Mouse (Mus musculus): ENCODE results near the gene Exosc9. TPM values are rescaled to one million over a fixed set of nuclear protein-coding genes. Genes with fewer than 3 reads are reported as not detected.

Exosc9 gene
- total and polyA plus RNA-seq, 3 experiments = 46.0 to 49.4 TPM; not detected in 1

DNA sequence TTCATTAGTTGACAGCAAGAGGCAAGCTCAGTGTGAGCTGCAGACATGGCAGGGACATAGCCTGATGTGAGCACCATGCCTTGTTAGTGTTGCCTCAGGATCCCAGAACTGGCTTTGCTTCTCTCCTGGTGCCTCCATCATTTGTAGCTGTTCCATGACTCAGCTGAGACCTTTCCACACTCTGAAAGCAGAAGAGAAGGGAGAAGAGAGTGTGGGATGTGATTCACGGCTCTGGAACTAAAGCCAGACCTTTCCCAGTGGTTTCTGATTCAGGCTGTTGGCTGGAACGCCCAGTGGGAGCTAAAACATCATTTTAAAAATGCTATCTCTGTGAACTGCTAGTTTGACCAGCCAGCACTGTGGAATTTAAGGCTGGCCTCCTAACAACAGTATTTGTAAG, 11.7 kb upstream of the Exosc9 start:
- H3K36me3 ChIP-seq (ENCODE audit: control insufficient read depth in 1 of 2, insufficient read depth in 2 of 2, low read length in 2 of 2) = no peaks in the 10 kb centered on the region

DNA sequence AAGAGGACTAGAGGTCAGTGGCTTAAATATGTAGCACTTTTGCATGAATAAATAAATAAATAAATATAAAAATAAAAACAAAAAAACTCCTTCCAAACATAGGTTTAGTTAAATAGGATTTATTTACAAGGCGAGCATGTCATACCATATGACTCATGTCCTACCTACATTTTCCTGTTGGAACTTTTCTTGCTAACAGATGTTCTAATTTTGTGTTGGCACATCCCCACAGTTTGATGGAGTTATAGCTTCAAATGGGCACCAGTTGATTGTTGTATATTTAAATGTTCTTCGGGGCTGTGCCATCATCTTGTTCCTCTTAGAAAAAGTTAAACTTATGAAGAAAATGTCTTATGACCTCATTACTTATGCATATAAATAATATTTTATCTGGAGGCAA, 11.0 kb upstream of the Exosc9 start:
- H3K9ac ChIP-seq (ENCODE audit: control insufficient read depth, low read depth, low read length, poor library complexity, severe bottlenecking) = no peak overlapping the region
- H3K79me2 ChIP-seq (ENCODE audit: control insufficient read depth, insufficient read depth, low read length, poor library complexity) = no peaks in the 10 kb centered on the region
- TF ChIP-seq EP300 (IDR thresholded peaks at IDR 0.05; ENCODE audit: low read depth in 1 of 2, low read length in 2 of 2) (no peak), ZMIZ1 (IDR thresholded peaks at IDR 0.05; ENCODE audit: low read depth, low read length) (no peak), SMC3 (IDR thresholded peaks at IDR 0.05; ENCODE audit: low read depth, low read length) (no peak), ETS1 (IDR thresholded peaks at IDR 0.05; ENCODE audit: low read depth, low read length) (no peak), ZC3H11A (IDR thresholded peaks at IDR 0.05; ENCODE audit: low read depth, low read length) (no peak), MXI1 (IDR thresholded peaks at IDR 0.05; ENCODE audit: low read depth, low read length) (no peak), TAL1 (IDR thresholded peaks at IDR 0.05; ENCODE audit: low read length) (no peak)
- H3K36me3 ChIP-seq (ENCODE audit: control insufficient read depth in 1 of 2, insufficient read depth in 2 of 2, low read length in 2 of 2) = no peaks in the 10 kb centered on the region
- H3K27me3 ChIP-seq (ENCODE audit: control insufficient read depth in 1 of 2, insufficient read depth in 2 of 2, low read length in 2 of 2) = peaks cover 8 to 9% of the 10 kb centered on the region in 2 experiments; a peak in 3 of 4 replicates
- H3K4me3 ChIP-seq (ENCODE audit: control insufficient read depth in 1 of 2, insufficient read depth in 1 of 2, low read depth in 2 of 2, low read length in 2 of 2) = no peak overlapping the region
- no peaks in the 10 kb centered on the region for H3K9me3 ChIP-seq (replicated peaks; ENCODE audit: insufficient read depth, low read length)
- DNase-seq (ENCODE audit: low read depth, low spot score) = no peak
- no peaks in the 10 kb centered on the region for H3K4me1 ChIP-seq (ENCODE audit: control insufficient read depth in 1 of 2, insufficient read depth in 2 of 2, low read length in 2 of 2)
- H3K27ac ChIP-seq (ENCODE audit: control insufficient read depth, low read depth, low read length) = no peak overlapping the region

More for the DNA sequence above, 11.7 kb upstream of the Exosc9 start:
- H3K9me3 ChIP-seq (replicated peaks; ENCODE audit: insufficient read depth, low read length) = no peaks in the 10 kb centered on the region
- TF ChIP-seq MYC (IDR thresholded peaks at IDR 0.05; ENCODE audit: low read depth, low read length) (no peak), USF1 (IDR thresholded peaks at IDR 0.05; ENCODE audit: low read depth, low read length) (no peak), MXI1 (IDR thresholded peaks at IDR 0.05; ENCODE audit: low read depth, low read length) (no peak), ELF1 (IDR thresholded peaks at IDR 0.05; ENCODE audit: low read depth, low read length) (no peak), ZC3H11A (IDR thresholded peaks at IDR 0.05; ENCODE audit: low read depth, low read length) (no peak), ZKSCAN1 (IDR thresholded peaks at IDR 0.05; ENCODE audit: low read depth, low read length) (no peak), BHLHE40 (IDR thresholded peaks at IDR 0.05; ENCODE audit: borderline replicate concordance, low read depth, low read length) (no peak), UBTF (IDR thresholded peaks at IDR 0.05; ENCODE audit: borderline replicate concordance, insufficient read depth, low read depth, low read length) (no peak), MAZ (IDR thresholded peaks at IDR 0.05; ENCODE audit: low read depth, low read length) (no peak), JUND (IDR thresholded peaks at IDR 0.05; ENCODE audit: low read depth, low read length) (no peak), MYB (IDR thresholded peaks at IDR 0.05; ENCODE audit: low read depth, low read length) (no peak), ZMIZ1 (IDR thresholded peaks at IDR 0.05; ENCODE audit: low read depth, low read length) (no peak), ZNF384 (IDR thresholded peaks at IDR 0.05; ENCODE audit: low read depth, low read length) (no peak), CHD1 (IDR thresholded peaks at IDR 0.05; ENCODE audit: low read depth, low read length) (no peak)
- H3K9ac ChIP-seq (ENCODE audit: control insufficient read depth, low read depth, low read length, poor library complexity, severe bottlenecking) = no peak overlapping the region
- no peak overlapping the region for H3K4me3 ChIP-seq (ENCODE audit: control insufficient read depth in 1 of 2, insufficient read depth in 1 of 2, low read depth in 2 of 2, low read length in 2 of 2)
- no peaks in the 10 kb centered on the region for H3K4me1 ChIP-seq (ENCODE audit: control insufficient read depth in 1 of 2, insufficient read depth in 2 of 2, low read length in 2 of 2)
- no peak for DNase-seq (ENCODE audit: low read depth, low spot score)
- H3K79me2 ChIP-seq (ENCODE audit: control insufficient read depth, insufficient read depth, low read length, poor library complexity) = no peaks in the 10 kb centered on the region
- peaks cover 8 to 9% of the 10 kb centered on the region in 2 experiments; a peak in 3 of 4 replicates for H3K27me3 ChIP-seq (ENCODE audit: control insufficient read depth in 1 of 2, insufficient read depth in 2 of 2, low read length in 2 of 2)
- no peak overlapping the region for H3K27ac ChIP-seq (ENCODE audit: control insufficient read depth, low read depth, low read length)
